Mouse (Mus musculus): ENCODE data around the gene Lrch1. TPM values are rescaled to one million over a fixed set of nuclear protein-coding genes. Genes with fewer than 3 reads are reported as not detected.

Lrch1 gene
- polyA plus RNA-seq, 1 experiment from 2014 or later, result 20.8 TPM

- Histone ChIP-seq H3K9ac (no peak overlapping the region), H3K9me3 (replicated peaks) (no peaks in the 10 kb centered on the region), H3K27ac (peak overlapping the region; percentile 87), H3K4me2 (peak overlapping the region; percentile 41), H3K4me3 (replicated peaks) (no peak overlapping the region), H3K36me3 (peaks cover 3% of the 10 kb centered on the region; the same call in 1 of the 2 replicates), H3K27me3 (no peaks in the 10 kb centered on the region), H3K4me1 (peaks cover 77% of the 10 kb centered on the region)
- no peak; the same call in 1 of the 2 replicates for ATAC-seq (replicated peaks; ENCODE audit: low FRiP score)
- WGBS, result 62% methylated on average over 4 of the region's 4 CpGs
Observed at GRCm38 (mm10) chr14:74916691-74917090, 31.0 kb downstream of the Lrch1 start.

DNA sequence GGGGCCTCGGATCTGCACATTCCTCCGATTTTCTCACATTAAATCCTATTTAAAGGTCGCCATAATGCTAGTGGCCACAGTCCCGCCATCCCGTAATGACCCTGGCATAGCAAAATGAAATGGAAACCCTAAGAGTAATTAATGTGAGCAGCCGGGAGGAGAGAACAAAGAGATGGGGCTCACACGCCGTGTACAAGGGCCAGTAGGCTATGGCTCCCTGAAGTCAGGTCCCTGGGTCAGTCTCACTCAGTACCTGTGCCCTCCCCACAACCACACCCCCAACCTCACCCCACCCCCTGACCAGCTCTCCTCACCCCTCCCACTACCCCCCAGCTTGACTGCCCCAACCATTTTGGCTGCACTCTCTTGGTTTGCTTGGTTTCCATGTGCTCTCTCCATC, 31.6 kb downstream of the Lrch1 start:
- Histone ChIP-seq H3K9ac (no peak overlapping the region), H3K4me3 (replicated peaks) (no peak overlapping the region), H3K27me3 (no peaks in the 10 kb centered on the region), H3K36me3 (peaks cover 3% of the 10 kb centered on the region; the same call in 1 of the 2 replicates), H3K27ac (peak overlapping the region; percentile 87), H3K4me2 (peak overlapping the region; percentile 41), H3K9me3 (replicated peaks) (no peaks in the 10 kb centered on the region), H3K4me1 (peaks cover 77% of the 10 kb centered on the region)
- ATAC-seq (replicated peaks; ENCODE audit: low FRiP score), result peak; percentile 71
- 20% methylated on average over 8 of the region's 8 CpGs for WGBS

DNA sequence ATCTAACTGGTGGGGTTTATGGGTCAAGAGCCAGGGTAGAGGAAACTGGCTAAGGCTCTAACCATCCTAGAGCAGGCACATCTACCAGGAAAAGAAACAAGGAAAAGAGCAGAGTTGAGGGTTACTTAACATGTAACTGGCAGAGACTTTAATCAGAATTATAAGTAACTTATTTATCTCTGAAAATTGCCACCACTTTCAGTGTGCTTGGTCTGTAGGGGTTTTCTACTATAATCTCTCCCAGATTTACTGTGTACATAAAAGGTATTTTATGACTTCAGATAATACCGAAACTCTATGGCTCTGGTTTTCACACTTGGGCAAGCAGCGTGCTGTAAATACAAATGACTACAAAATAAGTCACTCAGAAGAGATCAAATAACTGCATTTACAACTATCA, 32.0 kb downstream of the Lrch1 start:
- peak; percentile 32 for ATAC-seq (replicated peaks; ENCODE audit: low FRiP score)
- 23% methylated on average over 2 of the region's 2 CpGs for WGBS
- no peaks in the 10 kb centered on the region for H3K27me3 ChIP-seq
- peak overlapping the region; percentile 87 for H3K27ac ChIP-seq
- H3K4me1 ChIP-seq, result peaks cover 79% of the 10 kb centered on the region
- H3K9me3 ChIP-seq (replicated peaks), result no peaks in the 10 kb centered on the region
- no peak overlapping the region for H3K4me3 ChIP-seq (replicated peaks)
- peaks cover 3% of the 10 kb centered on the region; the same call in 1 of the 2 replicates for H3K36me3 ChIP-seq
- H3K4me2 ChIP-seq, result peak overlapping the region; percentile 41
- no peak overlapping the region for H3K9ac ChIP-seq

- ATAC-seq (replicated peaks; ENCODE audit: low FRiP score), result no peak
- peaks cover 85% of the 10 kb centered on the region for H3K4me1 ChIP-seq
- H3K9ac ChIP-seq, result no peak overlapping the region
- no peaks in the 10 kb centered on the region for H3K27me3 ChIP-seq
- no peak overlapping the region for H3K4me2 ChIP-seq
- WGBS, result 25% methylated on average over 9 of the region's 9 CpGs
- H3K27ac ChIP-seq, result peak overlapping the region; percentile 87
- H3K36me3 ChIP-seq, result no peaks in the 10 kb centered on the region
- no peak overlapping the region for H3K4me3 ChIP-seq (replicated peaks)
- H3K9me3 ChIP-seq (replicated peaks), result no peaks in the 10 kb centered on the region
Observed at GRCm38 (mm10) chr14:74915025-74915424, 32.7 kb downstream of the Lrch1 start.

DNA sequence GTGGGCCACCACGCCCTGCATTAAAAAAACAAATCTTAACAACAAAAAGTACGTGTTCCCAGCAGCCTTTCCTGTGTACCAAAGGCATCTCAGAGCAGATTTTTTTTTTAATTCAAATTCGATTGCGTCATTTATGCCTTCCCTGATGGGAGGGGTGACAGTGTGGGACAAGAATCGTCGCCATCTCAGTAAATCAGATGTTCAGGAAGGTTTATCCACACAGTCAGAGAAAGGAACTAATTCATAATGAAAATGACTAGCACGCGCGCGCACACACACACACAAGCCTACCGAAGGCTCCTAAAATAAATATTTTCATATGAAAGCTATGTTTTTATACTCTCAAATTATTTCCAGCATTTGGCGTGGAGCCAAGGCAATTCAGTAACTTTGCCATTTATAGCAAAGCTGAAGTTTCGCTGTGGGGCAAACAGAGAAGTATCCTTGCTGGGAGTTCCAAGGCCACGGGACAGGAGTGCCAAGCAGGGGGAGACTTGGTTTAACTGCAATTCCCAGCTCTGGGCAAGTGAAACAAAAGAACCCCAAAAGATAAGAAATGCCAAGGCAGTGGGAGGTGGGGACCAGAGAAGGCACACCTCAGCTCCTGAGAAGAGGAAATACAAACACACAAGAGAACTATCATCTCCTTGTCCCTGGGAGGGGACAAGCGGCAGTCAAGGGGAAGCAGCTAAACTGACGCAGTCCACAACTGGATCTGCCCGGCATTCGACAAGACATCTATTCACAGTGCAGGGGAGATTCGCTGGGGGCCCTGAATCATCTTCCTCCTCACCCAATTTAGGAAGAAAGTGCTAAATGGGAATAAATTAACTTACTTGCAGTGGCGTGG, 34.1 kb downstream of the Lrch1 start:
- Histone ChIP-seq H3K36me3 (no peaks in the 10 kb centered on the region), H3K9ac (no peak overlapping the region), H3K4me2 (peak overlapping the region; percentile 37), H3K4me1 (peaks cover 85% of the 10 kb centered on the region), H3K27ac (peak overlapping the region; percentile 87), H3K9me3 (replicated peaks) (no peaks in the 10 kb centered on the region), H3K27me3 (no peaks in the 10 kb centered on the region), H3K4me3 (replicated peaks) (no peak overlapping the region)
- 49% methylated on average over 20 of the region's 20 CpGs for WGBS
- no peak for ATAC-seq (replicated peaks; ENCODE audit: low FRiP score)

DNA sequence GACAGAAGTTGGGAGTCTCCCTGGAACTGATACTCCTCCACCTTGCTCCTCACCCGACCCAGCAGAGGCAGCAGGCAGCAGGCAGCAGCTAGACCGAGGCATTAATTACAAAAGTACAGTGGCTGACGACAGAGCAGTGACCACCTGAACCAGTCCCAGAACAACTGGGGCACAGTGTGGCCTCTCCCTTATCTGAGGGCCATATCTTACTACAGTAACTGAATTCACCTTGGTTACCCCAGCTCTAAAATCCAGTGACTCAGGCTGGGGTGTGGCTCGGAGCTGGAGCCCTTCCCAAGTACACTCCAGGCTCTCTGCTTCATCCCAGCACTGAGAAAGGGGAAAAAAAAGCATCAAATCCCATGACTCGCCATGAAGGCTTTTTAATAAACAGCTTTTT, 37.3 kb downstream of the Lrch1 start:
- Histone ChIP-seq H3K9me3 (replicated peaks) (no peaks in the 10 kb centered on the region), H3K27ac (peak overlapping the region; percentile 48), H3K4me1 (peaks cover 56% of the 10 kb centered on the region), H3K27me3 (no peaks in the 10 kb centered on the region), H3K36me3 (no peaks in the 10 kb centered on the region), H3K4me3 (replicated peaks) (no peak overlapping the region), H3K9ac (no peak overlapping the region), H3K4me2 (no peak overlapping the region)
- WGBS, result 19% methylated on average over 5 of the region's 5 CpGs
- ATAC-seq (replicated peaks; ENCODE audit: low FRiP score), result peak; percentile 81

- Histone ChIP-seq H3K36me3 (no peaks in the 10 kb centered on the region), H3K9ac (no peak overlapping the region), H3K27ac (peak overlapping the region; percentile 48), H3K4me1 (peaks cover 43% of the 10 kb centered on the region), H3K4me3 (replicated peaks) (no peak overlapping the region), H3K4me2 (no peak overlapping the region), H3K9me3 (replicated peaks) (no peaks in the 10 kb centered on the region), H3K27me3 (no peaks in the 10 kb centered on the region)
- no peak for ATAC-seq (replicated peaks; ENCODE audit: low FRiP score)
- 63% methylated on average over 8 of the region's 8 CpGs for WGBS
Observed at GRCm38 (mm10) chr14:74909021-74909420, 38.7 kb downstream of the Lrch1 start.

DNA sequence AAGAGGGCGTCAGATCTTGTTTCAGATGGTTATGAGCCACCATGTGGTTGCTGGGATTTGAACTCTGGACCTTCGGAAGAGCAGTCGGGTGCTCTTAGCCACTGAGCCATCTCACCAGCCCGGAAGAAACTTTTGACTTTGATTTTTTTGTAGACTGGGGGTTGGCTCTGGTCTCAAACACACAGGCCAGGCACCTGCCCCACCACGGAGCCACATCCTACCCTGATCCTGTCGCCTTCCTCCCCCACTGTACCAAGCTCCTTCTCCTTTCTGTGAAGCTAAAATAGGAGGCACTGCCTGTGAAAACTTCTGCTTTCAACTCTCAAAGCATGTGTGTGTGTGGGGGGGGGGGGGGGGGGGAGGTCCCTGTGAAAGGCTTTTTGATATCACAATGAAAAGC, 39.4 kb downstream of the Lrch1 start:
- Histone ChIP-seq H3K4me2 (no peak overlapping the region), H3K9me3 (replicated peaks) (no peaks in the 10 kb centered on the region), H3K27me3 (no peaks in the 10 kb centered on the region), H3K9ac (no peak overlapping the region), H3K4me1 (peaks cover 41% of the 10 kb centered on the region), H3K4me3 (replicated peaks) (no peak overlapping the region), H3K36me3 (no peaks in the 10 kb centered on the region), H3K27ac (0 out of 2 replicates have a peak overlapping the region, but pooled peaks have one; percentile 48)
- ATAC-seq (replicated peaks; ENCODE audit: low FRiP score), result no peak
- 88% methylated on average over 6 of the region's 6 CpGs for WGBS

DNA sequence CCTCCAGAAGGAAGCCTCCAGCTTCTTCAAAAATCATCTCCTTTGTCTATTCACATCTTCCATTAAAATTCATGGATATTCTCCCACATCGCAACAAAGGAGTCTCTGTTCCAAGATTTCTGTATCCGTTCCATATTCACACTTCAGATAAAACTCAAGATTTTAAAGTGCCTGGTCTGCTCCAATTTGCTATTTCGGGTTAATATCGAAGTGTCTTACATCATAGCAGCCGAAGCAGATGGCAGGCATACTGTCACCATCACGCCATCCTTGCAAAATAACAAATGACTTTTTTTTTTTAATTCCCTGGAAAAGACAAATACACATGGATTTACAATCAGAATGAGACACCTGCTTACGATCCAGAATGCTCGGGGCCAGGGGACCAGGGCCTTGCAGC, 40.0 kb downstream of the Lrch1 start:
- H3K4me1 ChIP-seq, result peaks cover 40% of the 10 kb centered on the region
- no peaks in the 10 kb centered on the region for H3K9me3 ChIP-seq (replicated peaks)
- no peak for ATAC-seq (replicated peaks; ENCODE audit: low FRiP score)
- no peak overlapping the region for H3K4me3 ChIP-seq (replicated peaks)
- H3K27me3 ChIP-seq, result no peaks in the 10 kb centered on the region
- no peak overlapping the region for H3K27ac ChIP-seq
- no peak overlapping the region for H3K9ac ChIP-seq
- 92% methylated on average over 8 of the region's 8 CpGs for WGBS
- no peaks in the 10 kb centered on the region for H3K36me3 ChIP-seq
- H3K4me2 ChIP-seq, result no peak overlapping the region

DNA sequence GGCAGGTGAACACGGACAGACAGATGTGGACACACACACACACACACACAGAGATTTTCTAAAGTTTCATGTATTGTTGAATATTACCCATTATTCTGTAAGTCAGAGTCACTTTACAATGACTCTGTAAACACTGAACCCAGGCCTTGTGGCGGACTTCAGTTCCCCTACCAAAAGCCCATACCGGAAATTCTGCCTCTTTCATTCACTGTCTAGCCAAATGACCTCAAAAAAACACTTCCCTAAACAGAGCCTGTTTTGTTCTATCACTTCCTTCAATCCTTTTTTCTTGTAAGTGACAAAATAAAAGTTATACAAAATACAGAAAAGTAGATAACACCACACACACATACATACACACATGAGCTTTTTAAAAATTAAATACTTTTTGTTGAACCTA, 41.7 kb downstream of the Lrch1 start:
- Histone ChIP-seq H3K36me3 (no peaks in the 10 kb centered on the region), H3K4me3 (replicated peaks) (no peak overlapping the region), H3K4me1 (peaks cover 34% of the 10 kb centered on the region), H3K9me3 (replicated peaks) (no peaks in the 10 kb centered on the region), H3K9ac (no peak overlapping the region), H3K4me2 (no peak overlapping the region), H3K27ac (no peak overlapping the region), H3K27me3 (no peaks in the 10 kb centered on the region)
- WGBS, result 82% methylated on average over 3 of the region's 3 CpGs
- no peak for ATAC-seq (replicated peaks; ENCODE audit: low FRiP score)

DNA sequence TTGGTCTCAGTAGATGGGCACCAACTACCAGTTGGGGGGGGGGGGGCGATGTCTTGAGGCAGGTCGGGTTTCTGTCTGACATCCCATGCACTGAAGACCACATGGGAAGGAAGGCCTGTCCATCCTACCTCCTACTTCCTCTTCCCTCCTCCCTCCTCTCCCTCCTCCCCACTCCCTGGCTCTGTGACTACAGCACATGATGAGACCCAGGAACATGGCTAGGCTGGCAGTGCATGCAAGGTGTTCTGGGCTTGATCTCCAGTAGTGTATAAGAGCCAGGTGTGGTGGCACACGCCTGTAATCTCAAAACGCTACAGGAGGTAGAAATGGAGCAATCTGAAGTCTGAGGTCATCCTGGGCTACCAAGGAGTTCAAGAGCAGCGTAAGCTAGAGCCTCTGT, 43.2 kb downstream of the Lrch1 start:
- Histone ChIP-seq H3K9ac (no peak overlapping the region), H3K36me3 (no peaks in the 10 kb centered on the region), H3K4me3 (replicated peaks) (no peak overlapping the region), H3K4me2 (no peak overlapping the region), H3K27me3 (no peaks in the 10 kb centered on the region), H3K4me1 (peaks cover 32% of the 10 kb centered on the region), H3K9me3 (replicated peaks) (no peaks in the 10 kb centered on the region), H3K27ac (no peak overlapping the region)
- WGBS, result 87% methylated on average over 5 of the region's 5 CpGs
- ATAC-seq (replicated peaks; ENCODE audit: low FRiP score), result no peak

- Histone ChIP-seq H3K27ac (no peak overlapping the region), H3K9ac (no peak overlapping the region), H3K27me3 (no peaks in the 10 kb centered on the region), H3K9me3 (replicated peaks) (no peaks in the 10 kb centered on the region), H3K36me3 (no peaks in the 10 kb centered on the region), H3K4me2 (no peak overlapping the region), H3K4me1 (peaks cover 24% of the 10 kb centered on the region; the same call in 1 of the 2 replicates), H3K4me3 (replicated peaks) (no peak overlapping the region)
- WGBS, result 58% methylated on average over 4 of the region's 4 CpGs
- ATAC-seq (replicated peaks; ENCODE audit: low FRiP score), result no peak
Observed at GRCm38 (mm10) chr14:74903047-74903446, 44.6 kb downstream of the Lrch1 start.
